Mouse (Mus musculus): ENCODE measurements around the gene Rad51b. TPM values are rescaled to one million over a fixed set of nuclear protein-coding genes. Genes with fewer than 3 reads are reported as not detected.

Gene Rad51b
- polyA plus RNA-seq, 1 experiment from 2014 or later = 4.7 TPM

DNA sequence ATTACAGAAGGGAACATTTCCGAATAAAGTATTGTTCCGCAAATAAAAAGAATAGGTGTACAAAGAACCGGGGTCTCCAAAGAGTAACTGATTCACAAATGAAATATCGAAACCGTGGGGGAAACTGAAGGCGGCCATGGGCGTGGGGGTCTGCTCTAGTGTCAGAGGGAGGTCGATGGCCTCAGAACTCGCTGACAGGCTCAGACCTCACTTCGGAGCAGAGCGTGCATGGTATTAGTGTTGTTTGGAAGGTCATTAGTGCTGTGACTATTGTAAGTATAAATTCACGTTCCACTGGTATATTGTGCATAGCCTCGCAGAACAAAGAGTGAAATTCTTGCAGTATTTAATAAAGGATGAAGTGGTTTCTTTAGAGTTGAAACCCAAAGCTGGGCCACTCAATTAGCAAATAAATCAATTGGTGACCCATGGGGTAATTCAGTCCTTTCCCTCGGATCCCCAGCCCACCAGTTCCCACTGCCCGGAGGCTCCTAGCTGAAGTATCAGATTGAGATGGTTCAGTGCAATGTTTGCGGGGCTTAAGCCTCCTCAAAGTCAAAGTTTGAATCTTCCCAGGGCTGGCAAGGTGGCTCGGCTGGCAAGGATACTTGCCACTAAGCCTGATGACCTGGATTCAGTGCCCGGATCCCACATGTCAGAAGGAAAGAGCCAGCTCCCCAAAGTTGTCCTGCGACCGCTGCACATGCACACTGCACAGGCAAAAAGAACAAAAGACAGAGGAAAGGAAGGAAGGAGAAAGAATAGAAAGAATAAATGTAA lies 517.4 kb downstream of the Rad51b start:
- WGBS = 43% methylated on average over 20 of the region's 20 CpGs
- Histone ChIP-seq H3K9me3 (ENCODE audit: control insufficient read depth, low read length) (no peaks in the 10 kb centered on the region), H3K9ac (ENCODE audit: low read length) (no peak overlapping the region), H3K27me3 (ENCODE audit: control insufficient read depth, insufficient read depth, low read length) (no peaks in the 10 kb centered on the region), H3K36me3 (ENCODE audit: control insufficient read depth, insufficient read depth, low read length) (no peaks in the 10 kb centered on the region), H3K4me3 (ENCODE audit: low read depth, low read length) (no peak overlapping the region), H3K4me1 (ENCODE audit: control insufficient read depth, insufficient read depth, low read length) (peaks cover 23% of the 10 kb centered on the region), H3K4me2 (ENCODE audit: low read depth) (no peak overlapping the region), H3K27ac (ENCODE audit: low read depth, low read length) (no peak overlapping the region)
- no peak for DNase-seq (ENCODE audit: low spot score)
- no peak for ATAC-seq (ENCODE audit: insufficient read depth, low FRiP score, low TSS enrichment)

DNA sequence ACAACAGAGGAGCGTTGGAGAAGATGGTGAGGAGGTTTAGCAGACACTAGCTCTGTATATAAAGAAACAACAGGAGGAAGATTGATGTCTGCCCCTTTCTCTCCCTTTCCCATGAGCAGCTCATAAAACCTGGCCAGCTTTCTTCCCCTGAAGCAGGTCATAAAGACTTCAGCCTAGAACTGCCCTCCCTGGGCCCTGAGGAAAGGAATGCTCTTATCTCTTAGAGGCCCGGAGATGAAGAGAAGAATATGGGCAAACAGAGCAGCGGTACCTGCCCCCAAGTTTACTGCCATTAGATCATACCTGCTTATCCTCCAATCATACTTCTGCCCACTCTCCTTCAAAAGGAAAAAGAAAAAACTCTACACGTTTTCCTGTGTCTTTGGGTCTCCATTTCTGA lies 519.2 kb downstream of the Rad51b start:
- Histone ChIP-seq H3K9ac (ENCODE audit: low read length) (no peak overlapping the region), H3K27me3 (ENCODE audit: control insufficient read depth, insufficient read depth, low read length) (no peaks in the 10 kb centered on the region), H3K27ac (ENCODE audit: low read depth, low read length) (no peak overlapping the region), H3K4me3 (ENCODE audit: low read depth, low read length) (no peak overlapping the region), H3K36me3 (ENCODE audit: control insufficient read depth, insufficient read depth, low read length) (no peaks in the 10 kb centered on the region), H3K4me2 (ENCODE audit: low read depth) (no peak overlapping the region), H3K4me1 (ENCODE audit: control insufficient read depth, insufficient read depth, low read length) (peaks cover 26% of the 10 kb centered on the region), H3K9me3 (ENCODE audit: control insufficient read depth, low read length) (no peaks in the 10 kb centered on the region)
- WGBS = 44% methylated on average over 4 of the region's 4 CpGs
- ATAC-seq (ENCODE audit: insufficient read depth, low FRiP score, low TSS enrichment) (no peak), DNase-seq (ENCODE audit: low spot score) (no peak)

- 0 out of 2 replicates have a peak, but pooled peaks cover 3% of the 10 kb centered on the region for H3K4me1 ChIP-seq (ENCODE audit: control insufficient read depth, insufficient read depth, low read length)
- H3K9me3 ChIP-seq (ENCODE audit: control insufficient read depth, low read length) = no peaks in the 10 kb centered on the region
- no peaks in the 10 kb centered on the region for H3K27me3 ChIP-seq (ENCODE audit: control insufficient read depth, insufficient read depth, low read length)
- no peak for ATAC-seq (ENCODE audit: insufficient read depth, low FRiP score, low TSS enrichment)
- no peak overlapping the region for H3K9ac ChIP-seq (ENCODE audit: low read length)
- no peak overlapping the region for H3K27ac ChIP-seq (ENCODE audit: low read depth, low read length)
- 74% methylated on average over 8 of the region's 8 CpGs for WGBS
- H3K36me3 ChIP-seq (ENCODE audit: control insufficient read depth, insufficient read depth, low read length) = no peaks in the 10 kb centered on the region
- DNase-seq (ENCODE audit: low spot score) = no peak
- H3K4me2 ChIP-seq (ENCODE audit: low read depth) = no peak overlapping the region
- H3K4me3 ChIP-seq (ENCODE audit: low read depth, low read length) = no peak overlapping the region
Measured at GRCm38 (mm10) chr12:79820228-79820958, 523.3 kb downstream of the Rad51b start.

DNA sequence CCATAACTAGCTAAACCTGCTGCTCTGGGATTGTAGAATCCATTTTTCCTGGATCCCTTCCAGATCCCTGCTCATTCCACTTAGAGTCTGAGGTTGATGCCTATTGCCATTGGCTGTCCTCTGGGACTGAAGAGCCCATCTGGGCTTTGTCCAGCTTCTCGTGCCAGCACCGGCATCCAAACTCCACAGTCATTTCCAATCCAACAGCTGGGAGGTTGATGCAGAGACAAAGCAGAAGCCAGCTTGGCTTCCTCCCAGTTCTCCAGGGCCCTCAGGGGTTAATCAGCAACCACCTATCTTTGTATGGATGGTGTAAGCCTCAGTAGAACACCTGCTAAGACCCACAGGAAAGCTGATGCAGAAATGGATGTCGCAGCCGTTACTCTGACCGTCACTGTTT lies 524.8 kb downstream of the Rad51b start:
- H3K27ac ChIP-seq (ENCODE audit: low read depth, low read length) = no peak overlapping the region
- no peak overlapping the region for H3K4me2 ChIP-seq (ENCODE audit: low read depth)
- no peaks in the 10 kb centered on the region for H3K9me3 ChIP-seq (ENCODE audit: control insufficient read depth, low read length)
- no peak overlapping the region for H3K9ac ChIP-seq (ENCODE audit: low read length)
- no peak overlapping the region for H3K4me3 ChIP-seq (ENCODE audit: low read depth, low read length)
- H3K36me3 ChIP-seq (ENCODE audit: control insufficient read depth, insufficient read depth, low read length) = no peaks in the 10 kb centered on the region
- WGBS = 83% methylated on average over 5 of the region's 5 CpGs
- H3K27me3 ChIP-seq (ENCODE audit: control insufficient read depth, insufficient read depth, low read length) = no peaks in the 10 kb centered on the region
- 0 out of 2 replicates have a peak, but pooled peaks cover 3% of the 10 kb centered on the region for H3K4me1 ChIP-seq (ENCODE audit: control insufficient read depth, insufficient read depth, low read length)
- DNase-seq (ENCODE audit: low spot score) = no peak
- no peak for ATAC-seq (ENCODE audit: insufficient read depth, low FRiP score, low TSS enrichment)

- Histone ChIP-seq H3K27me3 (ENCODE audit: control insufficient read depth, insufficient read depth, low read length) (no peaks in the 10 kb centered on the region), H3K36me3 (ENCODE audit: control insufficient read depth, insufficient read depth, low read length) (no peaks in the 10 kb centered on the region), H3K4me3 (ENCODE audit: low read depth, low read length) (no peak overlapping the region), H3K9ac (ENCODE audit: low read length) (no peak overlapping the region), H3K9me3 (ENCODE audit: control insufficient read depth, low read length) (no peaks in the 10 kb centered on the region), H3K27ac (ENCODE audit: low read depth, low read length) (no peak overlapping the region), H3K4me2 (ENCODE audit: low read depth) (no peak overlapping the region), H3K4me1 (ENCODE audit: control insufficient read depth, insufficient read depth, low read length) (0 out of 2 replicates have a peak, but pooled peaks cover 3% of the 10 kb centered on the region)
- WGBS = 82% methylated on average over 2 of the region's 2 CpGs
- DNase-seq (ENCODE audit: low spot score) (no peak), ATAC-seq (ENCODE audit: insufficient read depth, low FRiP score, low TSS enrichment) (no peak)
Measured at GRCm38 (mm10) chr12:79822401-79822800, 525.3 kb downstream of the Rad51b start.

DNA sequence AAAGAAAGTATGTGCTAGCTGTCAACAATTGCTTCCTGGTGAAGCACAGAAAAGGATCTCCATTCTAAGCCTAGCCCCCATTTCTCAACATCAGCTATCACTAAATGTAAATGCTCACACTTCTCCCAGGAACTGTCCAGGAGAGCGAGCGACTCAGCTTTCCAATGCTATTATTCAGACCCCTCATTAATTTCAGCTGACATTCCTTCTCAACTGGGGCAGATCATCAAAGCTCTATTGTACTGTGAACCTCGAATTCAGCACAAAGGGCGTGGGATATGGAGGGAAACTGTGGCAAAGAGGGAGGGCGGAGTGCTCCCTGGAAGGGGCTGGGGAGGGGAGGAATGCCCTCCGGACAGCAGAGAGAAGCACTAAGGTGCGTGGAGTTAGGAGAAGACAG lies 528.8 kb downstream of the Rad51b start:
- no peaks in the 10 kb centered on the region for H3K36me3 ChIP-seq (ENCODE audit: control insufficient read depth, insufficient read depth, low read length)
- DNase-seq (ENCODE audit: low spot score) = peak; percentile 58
- no peak for ATAC-seq (ENCODE audit: insufficient read depth, low FRiP score, low TSS enrichment)
- no peak overlapping the region for H3K4me2 ChIP-seq (ENCODE audit: low read depth)
- no peak overlapping the region for H3K9ac ChIP-seq (ENCODE audit: low read length)
- 22% methylated on average over 7 of the region's 7 CpGs for WGBS
- H3K9me3 ChIP-seq (ENCODE audit: control insufficient read depth, low read length) = no peaks in the 10 kb centered on the region
- no peak overlapping the region for H3K4me3 ChIP-seq (ENCODE audit: low read depth, low read length)
- H3K27me3 ChIP-seq (ENCODE audit: control insufficient read depth, insufficient read depth, low read length) = no peaks in the 10 kb centered on the region
- H3K4me1 ChIP-seq (ENCODE audit: control insufficient read depth, insufficient read depth, low read length) = 0 out of 2 replicates have a peak, but pooled peaks cover 5% of the 10 kb centered on the region
- H3K27ac ChIP-seq (ENCODE audit: low read depth, low read length) = no peak overlapping the region

DNA sequence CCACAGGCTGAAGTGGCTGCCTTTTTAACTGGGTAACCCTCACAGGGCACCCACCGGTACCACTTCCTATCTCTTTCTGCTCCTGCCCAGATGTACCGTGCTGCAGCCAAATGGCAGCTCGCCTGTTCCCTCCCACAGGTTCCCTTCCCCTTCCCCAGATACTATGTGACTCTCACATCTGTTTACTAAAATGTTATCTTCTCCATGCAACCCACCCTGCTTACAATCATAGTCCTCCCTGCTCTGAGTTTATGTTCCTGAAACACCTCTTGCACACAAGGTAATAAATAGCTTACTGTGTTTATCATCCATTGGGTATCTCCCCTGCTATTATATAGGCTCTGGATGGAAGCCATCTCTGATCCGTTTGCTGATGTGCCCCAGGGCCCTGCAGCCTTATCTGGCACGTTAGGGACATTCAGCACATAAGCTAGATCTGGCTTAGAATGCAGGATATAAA lies 530.2 kb downstream of the Rad51b start:
- no peak overlapping the region for H3K27ac ChIP-seq (ENCODE audit: low read depth, low read length)
- no peaks in the 10 kb centered on the region for H3K9me3 ChIP-seq (ENCODE audit: control insufficient read depth, low read length)
- 83% methylated on average over 5 of the region's 5 CpGs for WGBS

GRCm38 (mm10) chr12:79827735-79828134 lies 530.7 kb downstream of the Rad51b start:
- no peak for ATAC-seq (ENCODE audit: insufficient read depth, low FRiP score, low TSS enrichment)
- H3K27ac ChIP-seq (ENCODE audit: low read depth, low read length) = no peak overlapping the region
- H3K4me1 ChIP-seq (ENCODE audit: control insufficient read depth, insufficient read depth, low read length) = peaks cover 3% of the 10 kb centered on the region; the same call in 1 of the 2 replicates

More for the DNA sequence above, 530.2 kb downstream of the Rad51b start:
- no peak overlapping the region for H3K4me3 ChIP-seq (ENCODE audit: low read depth, low read length)
- H3K27me3 ChIP-seq (ENCODE audit: control insufficient read depth, insufficient read depth, low read length) = no peaks in the 10 kb centered on the region
- DNase-seq (ENCODE audit: low spot score) = no peak
- no peak overlapping the region for H3K9ac ChIP-seq (ENCODE audit: low read length)
- H3K4me2 ChIP-seq (ENCODE audit: low read depth) = no peak overlapping the region
- no peak for ATAC-seq (ENCODE audit: insufficient read depth, low FRiP score, low TSS enrichment)
- H3K4me1 ChIP-seq (ENCODE audit: control insufficient read depth, insufficient read depth, low read length) = peaks cover 3% of the 10 kb centered on the region; the same call in 1 of the 2 replicates
- H3K36me3 ChIP-seq (ENCODE audit: control insufficient read depth, insufficient read depth, low read length) = no peaks in the 10 kb centered on the region

More at GRCm38 (mm10) chr12:79827735-79828134, 530.7 kb downstream of the Rad51b start:
- Histone ChIP-seq H3K27me3 (ENCODE audit: control insufficient read depth, insufficient read depth, low read length) (no peaks in the 10 kb centered on the region), H3K9ac (ENCODE audit: low read length) (no peak overlapping the region), H3K36me3 (ENCODE audit: control insufficient read depth, insufficient read depth, low read length) (no peaks in the 10 kb centered on the region), H3K4me2 (ENCODE audit: low read depth) (no peak overlapping the region), H3K4me3 (ENCODE audit: low read depth, low read length) (no peak overlapping the region), H3K9me3 (ENCODE audit: control insufficient read depth, low read length) (no peaks in the 10 kb centered on the region)
- DNase-seq (ENCODE audit: low spot score) = no peak
- WGBS = 62% methylated on average over 4 of the region's 4 CpGs

Measured in neural tube, embryonic 11.5 days (tissue).